Mouse (Mus musculus): ENCODE data around the gene Slc9a8. TPM values are rescaled to one million over a fixed set of nuclear protein-coding genes. Genes with fewer than 3 reads are reported as not detected.
A peak's percentile ranks its signal among the peaks of the same experiment; 100 is the strongest.

Slc9a8 gene
- total RNA-seq, 1 experiment from 2014 or later: 32.1 TPM

GRCm38 (mm10) chr2:167449331-167450275, 28.1 kb downstream of the Slc9a8 start:
- DNase-seq: no peak

GRCm38 (mm10) chr2:167450647-167451046, 29.1 kb downstream of the Slc9a8 start:
- DNase-seq: peak; percentile 55

GRCm38 (mm10) chr2:167453814-167454213, 32.3 kb downstream of the Slc9a8 start:
- peak; percentile 49 for DNase-seq

- no peak for DNase-seq
These were observed 35.0 kb downstream of the Slc9a8 start for GRCm38 (mm10) chr2:167456361-167457020.

GRCm38 (mm10) chr2:167457213-167457612, 35.7 kb downstream of the Slc9a8 start:
- peak; percentile 22 for DNase-seq

- DNase-seq: no peak
These were observed 37.0 kb downstream of the Slc9a8 start for GRCm38 (mm10) chr2:167458548-167458947.

- DNase-seq: no peak
These were observed 37.8 kb downstream of the Slc9a8 start for GRCm38 (mm10) chr2:167459071-167459865.

GRCm38 (mm10) chr2:167462954-167463353, 41.4 kb downstream of the Slc9a8 start:
- DNase-seq: peak; percentile 88

GRCm38 (mm10) chr2:167463802-167464201, 42.3 kb downstream of the Slc9a8 start:
- no peak for DNase-seq

- no peak for DNase-seq
These were observed 44.4 kb downstream of the Slc9a8 start for GRCm38 (mm10) chr2:167465951-167466350.

- DNase-seq: no peak
These were observed 45.7 kb downstream of the Slc9a8 start for GRCm38 (mm10) chr2:167467214-167467613.

- no peak for DNase-seq
These were observed 46.9 kb downstream of the Slc9a8 start for GRCm38 (mm10) chr2:167468444-167468843.

GRCm38 (mm10) chr2:167470611-167471010, 49.1 kb downstream of the Slc9a8 start:
- no peak for DNase-seq

GRCm38 (mm10) chr2:167471585-167471984, 50.1 kb downstream of the Slc9a8 start:
- no peak for DNase-seq

- DNase-seq: no peak
These were observed 52.7 kb downstream of the Slc9a8 start for GRCm38 (mm10) chr2:167474218-167474617.

GRCm38 (mm10) chr2:167475596-167475995, 54.1 kb downstream of the Slc9a8 start:
- no peak for DNase-seq

- peak; percentile 81 for DNase-seq
These were observed 54.7 kb downstream of the Slc9a8 start for GRCm38 (mm10) chr2:167476200-167476688.

GRCm38 (mm10) chr2:167476762-167477161, 55.2 kb downstream of the Slc9a8 start:
- no peak for DNase-seq

GRCm38 (mm10) chr2:167478128-167478527, 56.6 kb downstream of the Slc9a8 start:
- no peak for DNase-seq

- no peak for DNase-seq
These were observed 58.0 kb downstream of the Slc9a8 start for GRCm38 (mm10) chr2:167479501-167479900.

GRCm38 (mm10) chr2:167482681-167483080, 61.2 kb downstream of the Slc9a8 start:
- DNase-seq: no peak
